Mouse (Mus musculus) v-Abl transformed pro-B cells (cell line): Measurements from ENCODE around the gene Dcun1d3.

Experiments
- in situ Hi-C, 2 experiments: fragments of 400-800 bp; cut with MboI; formaldehyde crosslinking; loops; one replicate each; pipeline ENCODE4 v1.15.1; 2025; ENCODE audit not compliant: unreplicated experiment in 2 of 2

Gene Dcun1d3

GRCm38 (mm10) chr7:119895639-119896512, at the start of gene Dcun1d3, which contains the start of gene Lyrm1:
Gene Dcun1d3 (minus strand): TSS chr7:119896298.
Gene Lyrm1 (plus strand): TSS chr7:119895861.
- in situ Hi-C loops: no loop called here

- in situ Hi-C loops: no loop called here
Observed at GRCm38 (mm10) chr7:119941569-119941968, 45.5 kb upstream of the Dcun1d3 start.

GRCm38 (mm10) chr7:119937036-119937435, 40.9 kb upstream of the Dcun1d3 start:
- in situ Hi-C loops: no loop called here

- in situ Hi-C loops: no loop called here
Observed at GRCm38 (mm10) chr7:119936321-119936720, 40.2 kb upstream of the Dcun1d3 start.

- in situ Hi-C loops: no loop called here
Observed at GRCm38 (mm10) chr7:119928783-119929440, 32.8 kb upstream of the Dcun1d3 start.

GRCm38 (mm10) chr7:119921054-119921453, 25.0 kb upstream of the Dcun1d3 start:
- in situ Hi-C loops: no loop called here

GRCm38 (mm10) chr7:119920457-119920856, 24.4 kb upstream of the Dcun1d3 start:
- in situ Hi-C loops: no loop called here

- in situ Hi-C loops: no loop called here
Observed at GRCm38 (mm10) chr7:119911727-119912126, 15.6 kb upstream of the Dcun1d3 start.

GRCm38 (mm10) chr7:119906523-119907215, 10.6 kb upstream of the Dcun1d3 start:
- in situ Hi-C loops: no loop called here

GRCm38 (mm10) chr7:119899386-119900057, 3.4 kb upstream of the Dcun1d3 start:
- in situ Hi-C loops: no loop called here

- in situ Hi-C loops: no loop called here
Observed at GRCm38 (mm10) chr7:119898247-119898856, 2.3 kb upstream of the Dcun1d3 start.

- in situ Hi-C loops: no loop called here
Observed at GRCm38 (mm10) chr7:119897521-119898109, 1.5 kb upstream of the Dcun1d3 start.

GRCm38 (mm10) chr7:119894818-119895544, 1.1 kb downstream of the Dcun1d3 start:
- in situ Hi-C loops: no loop called here

- in situ Hi-C loops: no loop called here
Observed at GRCm38 (mm10) chr7:119892742-119893141, 3.4 kb downstream of the Dcun1d3 start.

- in situ Hi-C loops: no loop called here
Observed at GRCm38 (mm10) chr7:119892198-119892597, 3.9 kb downstream of the Dcun1d3 start.

- in situ Hi-C loops: no loop called here
Observed at GRCm38 (mm10) chr7:119887887-119888286, 8.2 kb downstream of the Dcun1d3 start.

- in situ Hi-C loops: no loop called here
Observed at GRCm38 (mm10) chr7:119881229-119881628, 14.9 kb downstream of the Dcun1d3 start.

GRCm38 (mm10) chr7:119880345-119880744, 15.8 kb downstream of the Dcun1d3 start:
- in situ Hi-C loops: no loop called here

GRCm38 (mm10) chr7:119879171-119879570, 16.9 kb downstream of the Dcun1d3 start:
- in situ Hi-C loops: no loop called here
